Mouse (Mus musculus): Measurements from ENCODE around the gene Sycp2l. TPM values are rescaled to one million over a fixed set of nuclear protein-coding genes. Genes with fewer than 3 reads are reported as not detected.
A peak's percentile ranks its signal among the peaks of the same experiment; 100 is the strongest.

The Sycp2l gene
- polyA plus RNA-seq (2015; fragmentation: Nextera tagmentation; extraction: Ambion mirVana) = not detected in 2 replicates

DNA sequence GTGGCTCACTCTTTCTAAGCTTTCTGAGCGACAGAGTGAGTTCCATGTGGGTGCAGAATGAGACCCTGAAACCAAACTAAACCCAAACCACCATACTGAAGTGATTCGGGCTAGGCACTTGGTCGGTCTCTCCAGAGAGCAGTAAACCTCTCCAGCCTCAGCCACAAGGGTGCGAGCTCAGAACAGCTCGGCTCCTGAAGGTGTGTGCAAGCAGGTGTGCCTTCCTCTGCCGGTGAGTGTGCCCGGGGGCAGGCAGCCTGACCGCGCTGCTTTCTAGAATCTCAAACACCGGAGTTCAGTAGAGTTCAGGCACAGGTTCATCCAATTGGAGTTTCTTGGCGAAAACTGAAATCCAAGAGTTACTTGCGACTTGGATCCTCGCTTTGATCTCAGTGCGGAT lies at the start of gene Sycp2l:
Sycp2l (plus strand) TSS at position 368 of the 400 bp plus-strand sequence.
- peak within 1 kb of the TSS; percentile 16; the same call in 1 of the 2 replicates for H3K4me2 ChIP-seq
- H3K27ac ChIP-seq (replicated peaks) = no peak within 1 kb of the TSS
- no peaks in the 10 kb centered on the region for H3K9me3 ChIP-seq
- ATAC-seq (ENCODE audit: low FRiP score, low read depth) = no peak
- H3K4me1 ChIP-seq (replicated peaks) = no peaks in the 10 kb centered on the region
- no peaks in the 10 kb centered on the region for H3K36me3 ChIP-seq
- 0 out of 2 replicates have a peak, but pooled peaks cover 13% of the 10 kb centered on the region for H3K27me3 ChIP-seq
- no peak within 1 kb of the TSS for H3K9ac ChIP-seq
- 39% methylated on average over 14 of the region's 14 CpGs for WGBS
- no peak within 1 kb of the TSS for H3K4me3 ChIP-seq

DNA sequence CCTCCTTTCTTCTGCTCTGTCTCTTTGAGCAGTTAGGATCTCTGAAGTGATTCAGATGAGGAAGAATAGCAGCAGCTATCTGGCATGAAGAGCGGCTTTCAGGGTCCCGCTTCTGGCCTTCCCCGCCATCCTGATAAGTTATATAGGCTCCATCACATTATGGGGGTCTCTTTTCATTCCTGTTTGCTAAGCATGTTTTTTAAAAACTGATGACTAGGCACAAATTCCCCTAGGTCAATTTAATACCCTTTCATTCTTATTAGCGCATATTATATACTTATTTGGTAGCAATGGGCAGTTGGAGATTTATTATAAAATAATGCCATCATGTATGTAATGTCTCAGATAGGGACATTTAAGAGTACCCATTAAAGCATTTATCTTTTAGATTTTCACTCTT lies 46.5 kb upstream of the Sycp2l start:
- H3K4me2 ChIP-seq = no peak overlapping the region
- H3K27ac ChIP-seq (replicated peaks) = no peak overlapping the region
- H3K27me3 ChIP-seq = no peaks in the 10 kb centered on the region
- no peak overlapping the region for H3K9ac ChIP-seq
- H3K36me3 ChIP-seq = no peaks in the 10 kb centered on the region
- ATAC-seq (ENCODE audit: low FRiP score, low read depth) = no peak
- no peaks in the 10 kb centered on the region for H3K9me3 ChIP-seq
- WGBS = 96% methylated on average over 4 of the region's 4 CpGs
- no peaks in the 10 kb centered on the region for H3K4me1 ChIP-seq (replicated peaks)
- no peak overlapping the region for H3K4me3 ChIP-seq

DNA sequence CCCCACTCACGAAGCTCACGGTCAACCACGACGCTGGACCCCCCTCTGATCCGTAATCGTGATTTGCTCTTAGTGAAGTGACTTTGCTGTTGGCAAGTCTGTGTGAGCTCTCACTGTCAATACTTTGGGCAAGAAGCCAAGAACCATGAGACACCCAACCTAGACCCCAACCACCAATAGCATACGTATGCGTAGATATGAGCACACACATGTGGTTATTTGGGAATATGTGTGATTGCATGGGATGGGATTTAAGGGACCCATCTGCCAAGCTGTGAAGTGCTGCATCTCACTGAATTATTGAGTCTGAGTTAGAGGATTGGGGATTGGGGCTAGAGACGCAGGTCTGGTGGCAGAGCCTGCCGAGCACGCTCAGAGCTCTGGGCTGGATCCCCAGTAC lies 42.5 kb upstream of the Sycp2l start:
- Histone ChIP-seq H3K4me2 (no peak overlapping the region), H3K4me1 (replicated peaks) (no peaks in the 10 kb centered on the region), H3K27ac (replicated peaks) (no peak overlapping the region), H3K27me3 (no peaks in the 10 kb centered on the region), H3K4me3 (no peak overlapping the region), H3K36me3 (no peaks in the 10 kb centered on the region), H3K9ac (no peak overlapping the region), H3K9me3 (no peaks in the 10 kb centered on the region)
- 88% methylated on average over 11 of the region's 11 CpGs for WGBS
- no peak for ATAC-seq (ENCODE audit: low FRiP score, low read depth)

DNA sequence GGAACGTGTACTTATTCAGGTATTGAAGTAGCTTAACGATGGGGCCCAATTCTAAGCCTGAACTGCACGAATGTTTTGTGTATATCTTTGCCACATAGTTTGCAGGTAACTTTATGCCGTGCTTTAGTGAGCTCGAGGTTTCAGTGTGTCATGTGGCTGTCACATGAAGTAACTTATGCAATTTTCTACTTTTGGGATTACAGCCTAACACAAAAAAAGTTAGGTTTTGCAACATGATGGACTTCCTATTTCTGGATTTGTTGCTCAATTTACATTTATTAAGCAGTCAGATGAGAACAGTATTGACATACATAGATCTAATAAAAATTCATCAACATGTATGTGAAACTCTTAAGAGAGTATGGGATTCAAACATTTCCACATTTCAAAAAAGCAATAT lies 40.3 kb upstream of the Sycp2l start:
- H3K27ac ChIP-seq (replicated peaks) = no peak overlapping the region
- H3K4me2 ChIP-seq = no peak overlapping the region
- H3K4me3 ChIP-seq = no peak overlapping the region
- no peak for ATAC-seq (ENCODE audit: low FRiP score, low read depth)
- no peak overlapping the region for H3K9ac ChIP-seq
- peaks cover 4% of the 10 kb centered on the region; the same call in 1 of the 2 replicates for H3K4me1 ChIP-seq (replicated peaks)
- no peaks in the 10 kb centered on the region for H3K9me3 ChIP-seq
- H3K27me3 ChIP-seq = peaks cover 7% of the 10 kb centered on the region; the same call in 1 of the 2 replicates
- WGBS = 93% methylated on average over 5 of the region's 5 CpGs
- no peaks in the 10 kb centered on the region for H3K36me3 ChIP-seq

DNA sequence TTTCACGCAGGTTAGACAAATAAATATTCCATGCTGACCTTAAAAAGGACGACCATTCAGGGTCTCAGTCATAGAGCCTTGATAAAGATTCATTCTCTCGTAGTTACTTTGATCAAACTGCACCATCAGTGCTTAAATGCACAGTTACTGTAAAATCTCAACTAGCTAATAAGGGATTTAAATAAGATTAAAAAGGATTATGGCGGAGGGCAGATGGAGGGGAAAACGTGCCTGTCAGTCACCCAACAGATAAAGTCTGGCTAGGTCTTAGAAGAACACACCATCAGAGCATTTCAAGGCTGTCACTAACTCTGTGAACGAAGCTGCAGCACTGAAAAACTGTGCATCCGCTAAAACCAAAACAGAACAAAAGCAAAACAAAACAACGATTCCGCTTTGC lies 36.2 kb upstream of the Sycp2l start:
- Histone ChIP-seq H3K27ac (replicated peaks) (no peak overlapping the region), H3K4me2 (0 out of 2 replicates have a peak overlapping the region, but pooled peaks have one; percentile 87), H3K4me3 (no peak overlapping the region), H3K9me3 (no peaks in the 10 kb centered on the region), H3K36me3 (no peaks in the 10 kb centered on the region), H3K4me1 (replicated peaks) (peaks cover 12% of the 10 kb centered on the region; the same call in 1 of the 2 replicates), H3K27me3 (peaks cover 16% of the 10 kb centered on the region; the same call in 1 of the 2 replicates), H3K9ac (no peak overlapping the region)
- WGBS = 76% methylated on average over 9 of the region's 9 CpGs
- ATAC-seq (ENCODE audit: low FRiP score, low read depth) = no peak

DNA sequence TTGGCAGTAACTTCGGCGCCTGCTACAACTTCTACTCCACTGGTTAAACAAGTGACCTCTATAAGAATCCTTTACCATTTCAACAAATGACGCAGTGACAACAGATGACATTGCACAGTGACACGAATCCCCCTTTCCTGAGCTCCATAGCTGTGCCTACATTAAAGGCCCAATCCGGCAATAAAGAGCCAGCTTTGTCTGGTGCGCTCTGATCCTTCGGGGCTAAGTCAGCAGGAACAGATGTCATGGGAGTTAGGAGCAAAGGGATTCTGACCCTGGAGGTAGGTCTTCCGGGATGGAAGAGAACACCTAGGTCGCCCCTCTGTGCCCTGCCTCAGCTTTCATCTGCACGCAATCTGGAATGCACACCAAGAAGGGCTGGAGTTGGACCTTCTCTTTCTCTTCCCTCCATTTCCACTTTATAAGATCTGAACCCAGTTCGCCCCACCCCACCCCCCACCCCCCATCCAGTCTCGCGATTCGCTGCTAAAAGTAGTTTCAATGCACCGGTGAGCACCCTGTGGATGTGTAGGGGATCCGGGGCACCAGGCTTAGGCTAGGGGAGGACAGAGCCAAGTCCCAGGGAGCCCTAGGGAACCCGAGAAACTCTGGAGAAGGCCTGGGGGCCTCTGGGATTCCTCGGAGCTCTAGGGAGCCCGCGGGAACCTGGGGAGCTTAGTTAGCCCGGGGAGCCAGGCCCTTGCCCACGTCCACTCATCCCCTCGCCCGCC lies 35.3 kb upstream of the Sycp2l start:
- Histone ChIP-seq H3K9me3 (no peaks in the 10 kb centered on the region), H3K9ac (peak overlapping the region; percentile 48), H3K4me2 (peak overlapping the region; percentile 87), H3K4me3 (peak overlapping the region; percentile 54), H3K27ac (replicated peaks) (no peak overlapping the region), H3K27me3 (peaks cover 20% of the 10 kb centered on the region; the same call in 1 of the 2 replicates), H3K4me1 (replicated peaks) (peaks cover 12% of the 10 kb centered on the region; the same call in 1 of the 2 replicates), H3K36me3 (no peaks in the 10 kb centered on the region)
- ATAC-seq (ENCODE audit: low FRiP score, low read depth) = peak; percentile 74
- WGBS = 10% methylated on average over 24 of the region's 24 CpGs

DNA sequence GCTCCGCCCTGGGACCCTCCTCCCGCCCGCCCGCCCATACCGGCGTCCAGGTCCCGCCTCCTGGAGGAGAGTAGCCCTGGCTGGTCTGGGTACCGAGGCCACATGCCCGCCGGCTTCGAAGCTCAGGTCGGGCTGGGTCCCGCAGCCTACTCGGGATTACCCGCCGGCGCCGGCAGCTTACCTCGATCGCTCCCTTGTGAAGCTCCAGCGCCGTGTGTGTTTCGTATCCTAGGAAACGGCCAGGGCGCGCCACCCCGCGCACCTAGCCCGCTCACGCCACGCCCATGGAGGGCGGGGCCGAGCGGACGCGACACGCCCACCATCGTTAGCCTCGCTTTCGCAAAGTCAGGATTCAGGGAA lies 34.7 kb upstream of the Sycp2l start, which contains the start of gene Mak:
Mak (minus strand) TSS at position 286 of the 360 bp plus-strand sequence.
- ATAC-seq (ENCODE audit: low FRiP score, low read depth) = peak; percentile 95
- peak within 1 kb of the TSS; percentile 48 for H3K9ac ChIP-seq
- H3K4me1 ChIP-seq (replicated peaks) = peaks cover 12% of the 10 kb centered on the region; the same call in 1 of the 2 replicates
- H3K27me3 ChIP-seq = peaks cover 20% of the 10 kb centered on the region; the same call in 1 of the 2 replicates
- no peaks in the 10 kb centered on the region for H3K36me3 ChIP-seq
- H3K4me2 ChIP-seq = peak within 1 kb of the TSS; percentile 87
- under 1% methylated on average over 40 of the region's 40 CpGs for WGBS
- no peak within 1 kb of the TSS for H3K27ac ChIP-seq (replicated peaks)
- H3K9me3 ChIP-seq = no peaks in the 10 kb centered on the region
- peak within 1 kb of the TSS; percentile 54 for H3K4me3 ChIP-seq

DNA sequence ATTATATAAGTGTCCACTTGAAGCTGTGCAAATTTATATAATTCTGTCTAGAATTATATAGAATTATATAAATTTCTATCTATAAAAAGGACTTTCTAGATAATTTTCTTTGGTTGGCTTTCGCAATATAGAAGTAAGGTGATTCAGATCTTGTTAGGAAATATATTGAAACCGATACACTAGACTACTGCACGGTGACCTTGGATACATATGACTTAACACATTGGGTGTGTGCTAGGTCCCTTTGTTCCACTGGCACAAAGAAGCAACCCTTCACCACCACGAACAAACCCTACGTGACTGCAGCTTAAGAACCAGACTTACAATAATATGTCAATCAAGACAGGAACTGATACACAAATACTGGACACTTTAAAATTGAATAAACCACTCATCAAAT lies 34.2 kb upstream of the Sycp2l start:
- no peak overlapping the region for H3K27ac ChIP-seq (replicated peaks)
- no peak overlapping the region for H3K9ac ChIP-seq
- H3K9me3 ChIP-seq = no peaks in the 10 kb centered on the region
- no peaks in the 10 kb centered on the region for H3K36me3 ChIP-seq
- ATAC-seq (ENCODE audit: low FRiP score, low read depth) = no peak
- H3K4me2 ChIP-seq = peak overlapping the region; percentile 87
- H3K4me1 ChIP-seq (replicated peaks) = peaks cover 12% of the 10 kb centered on the region; the same call in 1 of the 2 replicates
- WGBS = 56% methylated on average over 5 of the region's 5 CpGs
- peaks cover 20% of the 10 kb centered on the region; the same call in 1 of the 2 replicates for H3K27me3 ChIP-seq
- peak overlapping the region; percentile 54; the same call in 1 of the 2 replicates for H3K4me3 ChIP-seq

DNA sequence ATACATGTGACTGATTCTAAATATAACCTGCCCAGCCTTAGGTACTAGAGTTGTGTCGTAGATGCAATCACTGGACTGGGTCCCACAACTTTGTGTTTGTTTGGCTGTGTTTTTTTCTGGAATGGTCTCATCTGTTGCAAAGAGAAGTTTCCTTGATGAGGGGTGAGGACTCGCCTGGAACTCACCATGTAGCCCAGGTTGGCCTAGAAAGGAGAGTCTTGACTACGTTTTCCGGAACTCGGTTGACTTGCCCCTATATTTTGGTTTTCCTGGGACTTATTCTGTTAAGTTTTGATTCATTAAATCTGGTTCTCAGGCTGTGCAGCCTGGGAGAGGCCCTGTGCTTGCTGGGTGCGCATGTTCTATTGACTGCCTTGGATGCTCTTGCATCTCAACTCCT lies 33.4 kb upstream of the Sycp2l start:
- Histone ChIP-seq H3K4me1 (replicated peaks) (peaks cover 12% of the 10 kb centered on the region; the same call in 1 of the 2 replicates), H3K9me3 (no peaks in the 10 kb centered on the region), H3K4me3 (no peak overlapping the region), H3K27me3 (peaks cover 20% of the 10 kb centered on the region; the same call in 1 of the 2 replicates), H3K4me2 (no peak overlapping the region), H3K36me3 (no peaks in the 10 kb centered on the region), H3K27ac (replicated peaks) (no peak overlapping the region), H3K9ac (no peak overlapping the region)
- WGBS = 93% methylated on average over 6 of the region's 6 CpGs
- ATAC-seq (ENCODE audit: low FRiP score, low read depth) = no peak

DNA sequence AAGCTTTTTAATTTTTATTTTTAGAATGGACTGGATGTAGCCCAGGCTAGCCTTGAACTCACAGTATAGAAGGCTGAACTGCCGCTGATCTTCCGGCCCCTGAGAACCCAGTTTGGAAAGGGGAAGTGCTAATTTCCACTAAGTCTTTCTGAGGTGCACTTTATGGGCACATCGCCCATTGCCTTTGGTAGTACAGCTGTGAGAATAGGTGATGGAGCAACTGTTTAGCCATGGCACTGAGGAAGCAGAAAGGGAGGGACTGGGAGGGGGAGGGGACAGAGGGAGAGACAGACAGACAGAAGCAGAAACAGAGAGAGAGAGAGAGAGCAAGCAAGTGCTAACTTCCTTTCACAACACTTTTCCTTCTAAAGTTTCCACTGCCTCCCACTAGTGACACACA lies 29.6 kb upstream of the Sycp2l start:
- 91% methylated on average over 3 of the region's 3 CpGs for WGBS
- Histone ChIP-seq H3K27me3 (0 out of 2 replicates have a peak, but pooled peaks cover 13% of the 10 kb centered on the region), H3K36me3 (no peaks in the 10 kb centered on the region), H3K9ac (no peak overlapping the region), H3K9me3 (no peaks in the 10 kb centered on the region), H3K4me3 (no peak overlapping the region), H3K4me2 (no peak overlapping the region), H3K27ac (replicated peaks) (no peak overlapping the region), H3K4me1 (replicated peaks) (peaks cover under 1% of the 10 kb centered on the region; the same call in 1 of the 2 replicates)
- no peak for ATAC-seq (ENCODE audit: low FRiP score, low read depth)

DNA sequence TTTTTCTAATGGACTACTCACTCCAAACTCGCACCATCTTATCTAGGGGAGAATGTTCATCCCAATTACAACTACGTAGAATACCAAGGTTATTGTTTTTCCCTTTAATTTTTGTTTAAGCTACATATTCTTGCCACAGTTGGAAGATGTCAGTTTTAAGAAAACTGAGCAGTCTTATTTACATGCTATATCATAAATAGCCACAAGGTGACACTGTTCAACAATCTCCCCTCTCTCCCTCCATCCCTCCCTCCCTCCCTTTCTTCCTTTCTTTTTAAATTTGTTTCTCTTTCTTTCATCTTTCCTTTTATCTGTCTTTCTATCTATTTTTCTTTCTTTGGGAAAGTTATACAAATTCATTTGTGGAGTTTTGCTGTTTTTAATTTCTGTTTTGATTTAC lies 29.0 kb upstream of the Sycp2l start:
- no peak for ATAC-seq (ENCODE audit: low FRiP score, low read depth)
- Histone ChIP-seq H3K4me2 (no peak overlapping the region), H3K4me1 (replicated peaks) (no peaks in the 10 kb centered on the region), H3K36me3 (no peaks in the 10 kb centered on the region), H3K4me3 (no peak overlapping the region), H3K27ac (replicated peaks) (no peak overlapping the region), H3K9ac (no peak overlapping the region), H3K9me3 (no peaks in the 10 kb centered on the region), H3K27me3 (0 out of 2 replicates have a peak, but pooled peaks cover 10% of the 10 kb centered on the region)
- 26% methylated on average over 2 of the region's 2 CpGs for WGBS

DNA sequence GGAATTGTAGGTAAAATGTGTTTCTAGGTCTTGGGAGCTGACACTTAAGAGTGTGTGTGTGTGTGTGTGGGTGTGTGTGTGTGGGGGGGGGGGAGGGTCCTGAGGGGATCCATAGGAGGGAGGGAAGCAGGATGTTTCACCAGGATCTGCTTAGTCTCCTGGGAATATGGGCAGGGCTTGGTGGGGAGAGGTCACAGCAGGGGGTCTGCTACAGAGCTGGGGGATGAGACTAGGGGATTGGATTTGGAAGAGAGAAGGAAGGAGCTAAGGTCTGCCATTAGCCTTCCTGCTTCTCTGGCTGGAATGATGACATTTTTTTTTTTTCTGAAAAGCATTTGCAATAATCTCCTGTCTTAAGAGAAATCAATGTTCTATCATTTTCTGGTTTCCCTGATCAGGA lies 25.4 kb upstream of the Sycp2l start:
- no peaks in the 10 kb centered on the region for H3K36me3 ChIP-seq
- no peak overlapping the region for H3K27ac ChIP-seq (replicated peaks)
- no peak overlapping the region for H3K4me3 ChIP-seq
- H3K9me3 ChIP-seq = no peaks in the 10 kb centered on the region
- H3K4me1 ChIP-seq (replicated peaks) = no peaks in the 10 kb centered on the region
- H3K9ac ChIP-seq = no peak overlapping the region
- no peak overlapping the region for H3K4me2 ChIP-seq
- ATAC-seq (ENCODE audit: low FRiP score, low read depth) = no peak
- H3K27me3 ChIP-seq = 0 out of 2 replicates have a peak, but pooled peaks cover under 1% of the 10 kb centered on the region

Measured in hindbrain, embryonic 15.5 days (tissue).